Mouse (Mus musculus): ENCODE data around the gene Parp1.
A peak's percentile ranks its signal among the peaks of the same experiment; 100 is the strongest.
"Not testable (repeated sequence)": the region's sequence is repeated elsewhere in the genome, so short reads cannot be mapped to it uniquely, and the experiment has no call there.

Parp1 gene

GRCm38 (mm10) chr1:180626141-180626540 is 57.4 kb downstream of the Parp1 start:
- DNase-seq (ENCODE audit: low read depth, low spot score), result no peak

GRCm38 (mm10) chr1:180637796-180638195 is 69.1 kb downstream of the Parp1 start:
- not testable (repeated sequence) for DNase-seq (ENCODE audit: low read depth, low spot score)

GRCm38 (mm10) chr1:180639416-180640401 is 71.0 kb downstream of the Parp1 start:
- DNase-seq (ENCODE audit: low read depth, low spot score), result no peak

- peak; percentile 16 for DNase-seq (ENCODE audit: low read depth, low spot score)
Measured at GRCm38 (mm10) chr1:180640605-180641125, 71.9 kb downstream of the Parp1 start.

GRCm38 (mm10) chr1:180641137-180641517 is 72.4 kb downstream of the Parp1 start, which contains the start of gene Lin9:
Lin9 (plus strand) TSS chr1:180641150.
- peak; percentile 84 for DNase-seq (ENCODE audit: low read depth, low spot score)

GRCm38 (mm10) chr1:180641518-180642227 is 72.9 kb downstream of the Parp1 start:
- DNase-seq (ENCODE audit: low read depth, low spot score), result peak; percentile 0

- no peak for DNase-seq (ENCODE audit: low read depth, low spot score)
Measured at GRCm38 (mm10) chr1:180642228-180642564, 73.5 kb downstream of the Parp1 start.
